Mouse (Mus musculus) embryo, embryonic 9.5 days (tissue): Measurements from ENCODE around the gene Atp13a2.

Experiments used
- DNase-seq: peaks from one replicate; pipeline ENCODE4 v3.0.0-alpha.2; 2017; ENCODE audit errors: extremely low spot score

Gene Atp13a2

DNA sequence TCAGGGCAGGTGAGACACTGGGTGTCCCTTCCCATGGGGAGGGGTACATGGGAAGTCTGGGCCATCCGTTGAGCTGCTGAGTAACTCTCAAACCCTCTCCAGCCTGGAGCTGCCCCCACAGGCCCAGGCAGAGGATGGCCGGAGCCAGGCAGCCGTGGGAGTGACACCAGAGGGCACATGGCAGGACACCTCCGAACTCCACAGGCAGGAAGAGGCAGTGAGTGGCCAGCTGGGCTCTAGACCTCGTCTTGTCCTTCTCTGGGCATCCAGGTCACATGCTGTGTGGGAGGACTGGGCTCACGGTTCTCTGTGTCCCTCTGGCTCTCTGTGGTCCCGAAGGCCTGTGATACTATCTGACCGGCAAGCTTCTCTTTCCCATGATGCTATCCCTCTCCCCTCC, 7.2 kb downstream of the Atp13a2 start:
- no peak for DNase-seq

DNA sequence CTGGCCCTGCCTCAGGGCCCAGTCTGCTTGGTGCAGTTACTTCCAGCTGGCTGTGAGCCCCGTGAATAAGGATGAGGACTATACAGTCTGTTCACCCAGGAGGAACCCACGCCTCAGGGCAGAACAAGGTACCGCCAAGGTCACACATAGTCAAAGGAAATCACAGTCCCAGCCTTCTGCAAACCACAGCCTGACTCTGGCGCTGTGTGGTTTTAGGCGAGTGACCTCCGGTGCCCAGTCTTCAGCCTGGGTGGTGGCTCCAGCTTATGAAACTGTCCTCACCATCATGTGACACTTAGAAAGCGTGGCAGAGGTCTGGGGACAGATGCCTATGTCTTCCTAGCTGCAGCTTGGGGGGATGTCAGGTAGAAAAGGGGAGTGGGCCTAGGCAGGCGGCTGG, 9.1 kb downstream of the Atp13a2 start:
- no peak for DNase-seq

DNA sequence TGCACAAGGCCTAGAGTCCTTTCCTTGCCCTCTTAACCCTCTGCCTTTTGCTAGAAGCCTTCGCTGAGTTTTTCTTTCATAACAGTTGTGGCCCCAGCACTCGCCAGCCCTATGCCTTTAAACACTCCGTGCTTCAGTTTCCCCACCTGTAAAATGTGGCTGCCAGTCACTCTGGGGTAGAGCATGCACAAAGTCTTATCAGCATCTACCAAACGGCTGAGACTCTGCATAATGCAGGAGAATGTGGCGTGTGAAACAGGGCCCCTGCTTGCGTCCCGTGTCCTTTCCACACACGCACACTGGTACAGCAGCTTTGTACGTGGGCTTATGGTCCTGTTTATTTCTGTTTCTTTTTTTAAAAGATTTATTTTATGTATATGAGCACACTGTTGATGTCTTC, 10.1 kb downstream of the Atp13a2 start:
- DNase-seq = no peak

DNA sequence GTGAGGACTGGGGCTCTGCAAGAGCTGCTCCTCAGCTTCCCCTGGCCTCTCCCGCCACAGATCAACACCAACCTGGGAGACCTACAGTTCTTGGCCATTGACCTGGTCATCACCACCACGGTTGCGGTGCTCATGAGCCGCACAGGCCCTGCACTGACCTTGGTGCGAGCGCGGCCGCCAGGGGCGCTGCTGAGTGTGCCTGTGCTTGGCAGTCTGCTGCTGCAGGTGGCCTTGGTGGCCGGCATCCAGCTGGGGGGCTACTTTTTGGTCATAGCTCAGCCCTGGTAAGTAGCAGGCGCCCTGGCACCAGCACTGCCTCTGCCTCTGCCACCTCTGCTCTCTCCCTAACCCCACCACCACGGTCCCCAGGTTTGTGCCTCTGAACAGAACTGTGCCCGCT, 19.3 kb downstream of the Atp13a2 start:
- DNase-seq = no peak

DNA sequence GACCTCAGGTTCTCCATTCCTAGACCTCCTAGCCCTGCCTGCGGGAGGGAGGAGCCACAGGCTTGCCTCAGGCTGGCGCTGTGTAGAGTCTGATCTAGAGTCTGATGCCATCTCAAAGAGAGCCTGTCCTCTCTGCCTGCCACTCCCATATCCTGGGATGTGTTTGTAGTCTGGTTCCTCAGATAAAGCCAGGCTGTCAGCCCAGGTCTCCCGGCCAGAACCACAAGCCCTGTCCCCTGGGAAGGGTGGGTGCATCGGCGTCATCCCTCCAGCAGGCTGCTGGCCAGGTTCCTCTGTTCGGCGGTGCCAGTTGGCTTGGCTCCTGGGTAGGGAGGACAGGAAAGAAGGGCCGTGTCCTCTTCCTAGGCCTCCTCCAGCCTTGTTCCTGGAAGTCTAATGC, 21.4 kb downstream of the Atp13a2 start:
- no peak for DNase-seq

DNA sequence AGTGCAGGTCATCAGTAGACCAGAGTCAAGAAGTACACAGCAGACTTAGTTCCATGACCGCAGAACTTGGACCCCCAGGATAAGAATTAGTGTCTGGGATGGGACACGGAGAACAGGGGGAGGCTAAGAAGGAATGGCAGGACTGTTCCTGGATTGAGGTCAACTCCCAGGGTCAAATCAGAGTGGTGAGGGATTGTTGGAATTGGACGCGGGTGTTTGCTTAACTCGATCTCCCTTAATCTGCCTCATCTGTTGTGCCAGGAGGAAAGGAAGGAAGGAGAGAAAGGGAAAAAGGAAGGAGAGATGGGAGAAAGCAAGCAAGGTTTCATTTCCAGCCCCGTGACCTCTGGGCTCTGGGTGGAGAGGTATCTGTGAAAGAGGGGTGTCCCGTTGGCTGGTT, 23.4 kb downstream of the Atp13a2 start, which contains the start of gene Mfap2:
TSS of gene Mfap2 (plus strand) at position 301 of the 400 bp plus-strand sequence.
- no peak for DNase-seq

DNA sequence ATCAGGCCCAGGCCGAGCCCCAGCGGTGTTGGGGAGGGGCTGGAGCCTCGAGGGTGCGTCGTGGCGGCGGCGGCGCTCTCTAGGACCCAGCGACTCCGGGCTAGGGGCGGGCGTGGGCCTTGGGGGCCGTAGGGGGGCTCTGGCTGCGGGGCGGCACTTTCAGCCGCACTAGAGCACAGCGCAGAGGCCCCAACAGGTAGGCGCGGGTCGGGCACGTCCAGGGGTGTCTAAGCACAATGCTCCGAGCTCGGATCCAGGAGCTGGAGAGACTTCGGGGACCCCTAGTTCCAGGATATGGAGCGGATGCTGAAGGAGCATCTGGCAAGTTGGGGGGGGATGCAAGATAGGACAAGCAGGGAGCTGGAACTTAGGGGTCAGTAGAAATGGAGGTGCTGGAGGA, 23.9 kb downstream of the Atp13a2 start:
- DNase-seq = peak; percentile 81

DNA sequence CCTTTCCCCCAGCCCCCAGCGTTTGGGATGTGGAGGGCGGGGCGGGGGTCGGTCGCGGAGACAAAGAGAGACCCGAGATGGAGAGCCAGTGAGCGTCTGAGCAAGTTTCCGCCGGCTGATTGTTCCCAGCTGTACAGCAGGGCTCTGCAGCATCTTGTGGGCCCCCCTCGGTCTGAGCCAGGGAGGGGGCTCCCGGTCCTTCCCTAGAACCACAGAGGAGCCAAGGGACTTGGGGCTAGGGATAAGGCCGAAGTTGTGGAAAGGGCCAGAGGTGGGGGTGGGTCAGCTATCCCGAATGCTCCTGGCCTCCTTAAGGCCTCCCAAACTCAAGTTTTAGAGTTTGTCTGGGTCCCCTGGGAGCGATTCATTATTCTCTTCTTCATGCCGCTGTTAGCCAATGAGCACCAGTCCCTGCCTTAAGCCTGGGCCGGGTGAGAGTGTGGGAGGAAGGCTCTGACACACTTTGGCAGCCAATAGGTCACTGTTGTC, 24.3 kb downstream of the Atp13a2 start:
- DNase-seq = peak; percentile 73

DNA sequence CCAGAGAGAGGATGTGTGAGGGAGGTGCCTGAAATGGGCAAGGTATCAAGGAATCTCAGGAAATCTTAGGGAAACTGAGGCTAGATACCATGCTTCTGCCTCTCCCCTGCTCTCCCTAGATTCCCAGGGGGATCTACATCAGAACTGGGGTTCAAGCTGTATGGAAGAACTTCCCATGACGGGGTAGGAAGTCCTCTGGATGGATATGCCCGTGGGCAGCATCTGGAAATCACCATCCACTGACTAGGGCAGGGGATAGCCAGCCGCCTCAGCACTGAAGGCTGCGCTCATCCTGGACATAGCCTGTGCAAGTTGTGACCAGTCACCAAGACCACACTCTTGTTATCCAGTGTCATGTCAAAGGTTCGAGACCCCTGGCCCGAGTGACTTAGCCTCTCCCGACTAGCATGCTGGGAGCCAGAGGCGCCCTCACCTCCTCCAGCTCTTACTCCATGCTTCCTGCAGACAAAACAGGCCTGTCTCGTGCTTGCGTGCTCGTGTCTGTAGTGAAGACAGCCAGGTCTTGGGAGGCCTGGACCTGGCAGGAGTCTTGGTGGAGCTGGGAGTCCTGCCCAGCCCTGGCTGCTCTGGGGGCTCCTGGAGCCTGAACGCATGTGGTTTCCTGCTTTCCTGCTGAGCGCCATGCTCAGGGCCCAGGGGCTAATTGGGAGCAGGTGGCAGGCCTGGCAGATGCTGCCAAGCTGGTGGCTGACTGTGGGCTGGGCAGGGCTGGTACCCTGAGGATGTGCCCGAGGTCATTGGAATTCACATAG, 25.1 kb downstream of the Atp13a2 start:
- DNase-seq = no peak

DNA sequence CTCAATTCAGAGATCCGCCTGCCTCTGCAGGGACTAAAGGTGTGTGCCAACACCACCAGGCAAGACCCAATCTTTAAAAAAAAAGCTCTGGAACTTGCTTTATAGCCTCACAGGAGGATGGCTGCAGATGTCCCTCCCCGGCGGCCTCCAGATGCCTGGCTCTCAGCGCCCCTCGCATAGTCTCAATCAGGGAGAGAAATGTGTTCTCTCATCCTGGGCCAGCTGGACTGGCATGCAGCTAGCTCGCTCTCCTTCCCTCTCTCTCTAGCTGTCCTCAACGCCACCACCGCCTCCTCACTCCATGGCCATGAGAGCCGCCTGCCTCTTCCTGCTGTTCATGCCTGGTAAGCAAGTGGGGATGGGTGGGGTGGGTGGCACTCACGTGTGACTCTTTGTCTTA, 25.9 kb downstream of the Atp13a2 start:
- no peak for DNase-seq

DNA sequence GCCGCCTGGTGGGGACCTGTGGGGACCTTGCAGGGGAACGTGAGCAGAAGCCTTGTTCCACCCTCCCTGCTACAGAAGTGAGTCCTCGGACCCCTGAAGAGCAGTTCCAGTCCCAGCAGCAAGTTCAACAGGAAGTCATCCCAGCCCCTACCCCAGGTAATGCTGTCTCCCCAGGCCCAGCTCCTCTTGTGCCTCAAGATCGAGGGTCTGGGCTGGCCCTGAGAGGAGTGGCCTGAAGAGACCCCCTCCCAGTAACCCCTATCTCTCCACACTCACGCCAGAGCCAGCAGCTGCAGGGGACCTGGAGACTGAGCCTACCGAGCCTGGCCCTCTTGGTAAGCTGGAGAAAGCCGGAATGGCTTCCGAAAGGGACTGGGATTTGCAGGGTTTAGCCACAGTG, 27.4 kb downstream of the Atp13a2 start:
- DNase-seq = no peak

DNA sequence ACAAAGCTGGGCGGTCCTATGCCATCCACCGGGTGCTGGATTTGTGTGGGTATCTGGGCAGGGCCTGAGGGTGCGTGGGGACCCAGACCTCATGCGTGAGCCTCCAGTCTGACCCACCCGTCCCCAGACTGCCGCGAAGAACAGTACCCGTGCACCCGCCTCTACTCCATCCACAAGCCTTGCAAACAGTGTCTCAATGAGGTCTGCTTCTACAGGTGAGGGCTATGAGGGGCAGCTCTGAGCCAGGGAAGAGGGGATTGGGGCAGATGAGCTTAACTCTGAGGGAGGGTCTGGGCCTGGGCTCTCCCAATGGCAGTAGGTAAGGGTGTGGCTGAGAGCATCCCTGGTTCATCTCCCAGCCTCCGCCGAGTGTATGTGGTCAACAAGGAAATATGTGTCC, 28.2 kb downstream of the Atp13a2 start:
- DNase-seq = no peak

DNA sequence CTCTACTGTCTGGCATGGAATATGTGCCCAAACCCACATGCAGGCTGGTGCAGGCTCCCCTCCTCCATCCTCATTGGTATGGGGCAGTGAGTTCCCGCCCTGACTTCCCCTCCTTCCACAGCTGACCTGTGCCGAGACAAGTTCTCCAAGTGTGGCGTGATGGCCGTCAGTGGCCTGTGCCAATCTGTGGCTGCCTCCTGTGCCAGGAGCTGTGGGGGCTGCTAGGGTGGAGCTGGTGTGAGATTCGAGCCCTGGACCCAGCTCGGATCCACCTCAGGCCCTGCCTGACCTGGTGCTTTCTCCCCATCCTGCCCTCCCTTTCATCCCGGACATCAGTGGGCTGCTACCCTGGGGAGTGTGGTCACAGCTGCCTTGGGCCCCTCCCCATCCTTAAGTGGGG, 28.7 kb downstream of the Atp13a2 start:
- DNase-seq = no peak

DNA sequence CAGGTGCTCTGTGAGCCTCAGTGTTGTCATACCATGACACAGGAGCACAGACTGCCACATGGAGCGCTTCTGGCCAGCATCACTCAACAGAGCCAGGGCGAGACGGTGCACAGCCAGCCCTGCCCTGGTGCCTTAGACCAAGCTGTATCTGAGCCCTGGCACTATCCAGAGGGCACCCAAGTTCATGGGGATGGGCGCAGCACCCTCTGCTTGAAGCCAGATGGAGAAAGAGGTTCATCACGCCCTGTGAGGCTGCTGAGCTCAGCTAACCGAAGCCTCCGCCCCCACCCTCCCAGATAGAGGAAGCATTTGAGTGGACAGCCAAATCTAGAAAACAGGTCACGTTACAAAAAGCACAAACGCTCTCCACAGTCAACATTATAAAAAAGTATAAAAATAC, 29.6 kb downstream of the Atp13a2 start:
- no peak for DNase-seq

DNA sequence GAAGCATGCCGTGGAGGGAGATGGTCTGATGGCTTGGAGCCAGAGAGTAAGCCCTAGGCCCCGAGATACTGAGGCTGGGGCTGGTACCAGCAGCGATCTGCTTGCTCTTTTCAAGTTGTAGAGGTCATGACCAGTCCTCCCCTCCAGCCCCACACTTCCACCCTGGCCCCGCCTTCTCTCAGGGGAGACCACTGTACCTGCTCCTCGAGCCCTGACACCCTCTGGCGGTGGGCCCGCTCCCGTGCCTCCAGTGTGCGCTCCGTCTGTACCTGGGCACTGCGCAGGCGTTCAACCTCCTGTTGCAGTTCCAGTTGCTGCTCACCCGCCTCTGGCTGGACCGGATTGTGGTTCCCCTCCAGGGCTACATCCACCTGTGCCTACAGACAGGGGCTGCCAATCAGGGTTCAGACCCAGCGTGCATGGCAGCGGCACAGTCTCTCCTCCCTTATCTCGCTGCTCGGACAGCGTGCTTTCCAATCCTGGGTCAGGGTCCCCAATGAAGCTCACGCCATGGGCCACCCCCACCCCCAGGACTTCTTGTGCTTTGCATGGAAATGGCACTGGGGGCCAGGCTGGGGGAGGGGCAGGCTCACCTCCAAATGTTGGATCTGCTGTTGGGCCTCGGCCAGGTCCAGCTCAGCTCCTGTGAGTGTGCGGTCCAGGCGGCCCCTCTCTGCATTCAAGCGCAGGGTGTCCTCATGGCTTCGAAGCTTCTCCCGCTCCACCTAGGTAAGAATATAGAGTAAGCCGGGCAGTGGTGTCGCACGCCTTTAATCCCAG, 31.2 kb downstream of the Atp13a2 start:
- DNase-seq = no peak

DNA sequence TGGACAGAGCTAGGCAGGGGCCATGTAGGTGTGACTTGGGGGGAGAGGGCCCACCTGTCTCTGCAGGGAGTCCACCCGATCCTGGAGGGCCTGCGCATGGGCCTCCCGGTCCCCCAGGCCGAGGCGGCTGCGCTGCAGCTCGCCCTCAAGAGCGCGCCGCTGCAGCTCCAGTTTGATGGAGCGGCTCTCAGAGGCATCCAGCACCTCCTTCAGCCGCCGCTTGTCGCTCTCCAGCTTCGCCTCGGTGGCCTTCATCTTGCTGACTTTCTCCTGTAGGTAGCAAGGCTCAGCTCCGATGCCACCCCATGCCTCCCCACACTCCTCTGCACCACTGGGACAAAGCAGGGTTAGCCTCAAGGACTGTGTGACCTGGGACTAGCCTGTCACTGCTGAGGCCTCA, 33.5 kb downstream of the Atp13a2 start:
- DNase-seq = no peak

DNA sequence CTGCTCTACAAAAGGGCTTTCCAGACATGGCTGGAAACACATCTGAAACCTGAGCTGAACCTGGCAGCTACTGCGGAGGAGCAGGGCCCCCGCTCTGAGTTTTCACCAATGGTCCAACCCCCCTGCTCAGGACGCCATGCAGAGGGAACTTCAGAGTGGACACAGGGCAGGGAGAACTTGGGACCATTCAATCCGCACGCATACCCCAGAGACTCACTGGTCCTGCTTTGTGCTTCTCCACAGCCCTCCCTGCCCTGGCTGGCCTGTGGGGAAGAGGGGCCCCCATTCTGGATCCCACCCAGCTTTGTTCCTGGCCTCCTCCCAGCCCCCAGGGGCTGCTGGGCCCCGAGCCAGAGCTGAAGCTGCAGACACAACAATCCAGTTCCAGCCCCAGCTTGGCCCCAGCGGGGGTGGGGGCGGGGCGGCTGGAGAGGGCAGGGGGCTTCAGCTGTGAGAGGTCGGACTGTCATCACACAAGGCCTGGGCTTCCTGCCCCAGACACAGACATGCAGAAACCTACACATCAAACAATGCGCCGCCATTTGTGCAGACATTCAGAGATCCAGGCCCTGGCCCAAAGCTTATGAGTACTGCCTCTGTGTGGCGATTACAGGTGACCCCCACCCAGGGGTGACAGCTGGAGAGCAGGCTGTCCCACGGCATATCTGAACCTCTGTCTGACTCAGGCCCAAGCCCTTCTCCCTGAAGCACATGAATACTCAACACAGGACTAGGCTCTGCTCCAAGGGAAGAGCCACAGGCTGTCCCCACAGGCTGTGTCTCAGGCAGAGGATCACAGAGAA, 34.3 kb downstream of the Atp13a2 start:
- peak; percentile 69 for DNase-seq

DNA sequence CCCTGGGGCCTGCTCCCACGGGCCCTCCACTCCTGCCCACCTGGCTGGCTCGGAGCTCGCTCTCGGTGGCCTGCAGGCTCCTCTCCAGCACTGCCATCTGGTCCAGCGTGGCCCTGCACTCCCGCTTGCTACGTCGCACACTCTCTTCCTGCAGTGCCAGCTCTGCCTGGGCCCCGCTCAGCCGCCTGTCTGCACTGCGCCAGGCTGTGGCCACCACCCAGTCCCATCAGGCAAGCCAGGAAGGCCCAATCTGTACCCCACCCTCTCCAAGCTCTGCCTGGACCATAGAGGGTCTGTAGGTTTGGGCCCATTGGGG, 34.9 kb downstream of the Atp13a2 start:
- DNase-seq = no peak

DNA sequence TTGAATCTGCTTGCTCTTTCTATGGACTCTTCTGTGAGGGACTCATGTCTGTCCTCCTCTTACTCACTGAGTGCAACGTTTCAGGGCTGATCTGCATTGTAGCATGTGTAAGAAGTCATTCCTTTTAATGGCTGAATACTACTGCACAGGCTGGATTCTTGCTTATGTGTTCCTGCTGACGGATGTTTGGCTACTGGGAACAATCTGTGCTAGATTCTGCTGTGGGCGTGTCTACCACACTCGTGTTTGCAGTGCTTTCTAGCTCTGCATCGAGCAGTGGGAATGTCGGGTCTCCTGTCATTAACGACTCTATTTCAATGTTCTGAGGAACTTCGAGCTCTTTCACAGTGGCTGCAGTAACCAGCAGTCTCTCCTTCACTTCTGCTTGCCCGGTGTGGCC, 37.4 kb downstream of the Atp13a2 start:
- no peak for DNase-seq

DNA sequence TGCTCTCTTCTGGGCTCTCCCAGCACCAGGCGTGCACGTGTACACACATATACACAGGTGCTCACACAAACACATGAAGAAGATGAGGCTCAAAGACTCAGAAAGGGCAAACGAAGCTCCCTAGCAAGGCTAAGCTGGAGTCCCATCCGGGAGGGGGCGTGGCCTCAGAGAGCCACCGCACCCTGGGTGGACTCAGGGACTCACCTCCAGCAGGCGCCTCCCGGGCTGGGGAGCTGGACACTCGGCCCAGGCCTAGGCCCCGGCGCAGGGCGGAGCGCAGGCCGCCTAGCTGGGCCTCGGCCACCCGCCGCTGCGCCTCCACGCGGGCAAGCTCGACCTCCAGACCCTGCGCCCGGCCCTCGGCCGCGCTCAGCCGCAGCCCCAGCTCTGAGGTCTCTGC, 38.3 kb downstream of the Atp13a2 start:
- DNase-seq = no peak

DNA sequence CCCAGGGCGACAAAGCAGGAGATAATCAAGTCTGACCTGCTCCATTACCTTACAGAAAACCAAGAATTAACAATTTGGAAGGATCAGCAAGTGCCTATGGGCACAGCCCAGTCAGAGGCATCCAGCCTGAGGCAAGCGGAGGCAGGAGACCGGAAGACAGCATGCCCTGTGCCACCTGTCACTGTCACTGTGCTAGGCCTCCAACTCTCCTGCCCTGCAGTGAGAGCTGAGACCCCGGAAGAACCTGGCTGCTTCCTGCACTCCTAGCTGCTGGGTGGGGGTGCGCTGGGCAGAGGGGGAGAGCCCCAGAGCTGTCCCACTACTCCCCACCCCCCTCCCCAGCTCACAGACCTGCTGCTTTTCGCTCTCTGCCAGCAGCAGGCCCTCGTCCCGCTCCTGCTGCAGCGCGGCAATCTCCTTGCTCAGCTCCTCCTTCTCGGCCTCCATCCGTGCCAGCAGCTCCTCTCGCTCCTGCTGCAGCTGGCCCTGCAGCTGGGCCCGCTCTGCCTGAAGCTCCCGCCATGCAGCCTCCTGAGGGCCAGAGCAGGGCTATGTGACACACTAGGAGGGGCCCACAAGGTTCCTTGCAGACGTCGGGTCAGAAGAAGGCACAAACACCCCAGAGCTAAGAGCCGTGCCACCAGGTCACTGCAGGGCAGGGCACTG, 44.0 kb downstream of the Atp13a2 start:
- no peak for DNase-seq

DNA sequence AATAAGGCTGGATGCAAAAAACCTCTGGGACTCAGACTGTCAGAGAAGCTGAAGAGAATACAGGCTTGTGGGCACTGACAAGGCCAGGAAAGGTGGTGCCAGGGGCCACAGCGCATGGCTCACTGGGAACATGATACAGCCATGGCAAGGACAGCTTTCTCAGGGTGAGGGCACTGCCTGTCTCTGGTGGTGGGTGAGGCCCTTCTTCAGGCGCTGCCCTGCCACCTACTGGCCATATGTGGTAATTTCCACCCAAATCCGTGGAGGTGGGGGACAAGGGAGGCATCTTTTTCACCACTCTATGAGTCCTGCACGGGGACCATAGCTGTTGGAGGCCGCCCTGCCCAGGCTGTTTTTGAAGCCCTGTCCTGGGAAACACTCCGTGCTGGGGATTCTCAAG, 45.1 kb downstream of the Atp13a2 start:
- peak; percentile 75 for DNase-seq
